Mouse (Mus musculus): ENCODE results near the gene Klf3.

DNA sequence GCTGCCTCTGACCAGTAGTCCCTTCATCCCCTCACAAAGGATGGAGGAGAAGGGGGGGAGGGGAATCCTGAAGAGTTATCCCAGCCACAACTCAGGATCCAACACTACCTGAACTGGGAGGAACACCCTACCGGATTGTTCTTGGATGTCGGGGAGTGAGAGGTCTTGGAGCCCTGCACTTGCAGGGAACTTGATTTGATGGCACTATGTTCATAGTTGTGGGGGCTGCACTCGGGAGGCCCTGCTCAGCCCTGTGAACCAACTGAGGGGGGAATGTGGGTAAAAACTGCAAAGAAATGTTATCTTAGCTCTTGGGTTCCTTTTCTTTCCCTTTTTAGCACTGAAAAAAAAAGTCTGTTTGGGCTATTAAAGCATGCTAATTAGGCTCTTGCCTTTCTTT lies 27.6 kb downstream of the Klf3 start:
- TF ChIP-seq CTCF (conservative IDR thresholded peaks at IDR 0.05; ENCODE audit: insufficient read depth, insufficient read length, low read depth, low read length): no peak
- TF ChIP-seq POLR2A (IDR thresholded peaks at IDR 0.05; ENCODE audit: low read depth, low read length): no peak
